Mouse (Mus musculus) heart, adult 2 months (tissue): ENCODE results near the gene Saa2.
"Not testable (repeated sequence)": the region's sequence is repeated elsewhere in the genome, so short reads cannot be mapped to it uniquely, and the experiment has no call there.

Experiments
- CTCF ChIP-seq: fragments of 200-600 bp; IDR thresholded peaks from 2 replicates; pipeline ENCODE4 v1.8.1; 2022; ENCODE audit warnings: antibody characterized with exemption, mild to moderate bottlenecking, moderate library complexity
- POLR2A ChIP-seq: fragments of 200-500 bp; IDR thresholded peaks from 2 replicates; pipeline ENCODE4 v1.6.1; 2011; ENCODE audit warnings: mild to moderate bottlenecking, low read depth, low read length, control low read depth; ENCODE audit not compliant: insufficient read depth

- not testable (repeated sequence) for TF ChIP-seq CTCF, POLR2A
Observed at GRCm38 (mm10) chr7:46740041-46740440, 11.5 kb upstream of the Saa2 start.
